Mouse (Mus musculus) liver, embryonic 14.5 days (tissue): Measurements from ENCODE around the gene Gas2l2.

Experiments used
- CTCF ChIP-seq: IDR thresholded peaks from 2 replicates; pipeline ENCODE4 v1.5.1; 2016; ENCODE audit warnings: antibody characterized with exemption, low read depth, control low read depth
- EP300 ChIP-seq: IDR thresholded peaks from 2 replicates; pipeline ENCODE4 v1.6.1; 2016; ENCODE audit warnings: antibody characterized with exemption, low read depth

GRCm38 (mm10) chr11:83410510-83410909 lies 18.7 kb downstream of the Gas2l2 start:
- no peak for TF ChIP-seq CTCF
- no peak for TF ChIP-seq EP300
